Mouse (Mus musculus): Measurements from ENCODE around the gene Gm35549. TPM values are rescaled to one million over a fixed set of nuclear protein-coding genes. Genes with fewer than 3 reads are reported as not detected.

Gm35549 gene
- total RNA-seq, 1 experiment from 2014 or later, result not detected

GRCm38 (mm10) chr9:122836790-122837189, 7.0 kb downstream of the Gm35549 start:
- no peak for ATAC-seq (replicated peaks; ENCODE audit: insufficient number of reproducible peaks, low FRiP score, low TSS enrichment, poor library complexity, severe bottlenecking)

GRCm38 (mm10) chr9:122836126-122836525, 7.7 kb downstream of the Gm35549 start:
- no peak for ATAC-seq (replicated peaks; ENCODE audit: insufficient number of reproducible peaks, low FRiP score, low TSS enrichment, poor library complexity, severe bottlenecking)

- no peak for ATAC-seq (replicated peaks; ENCODE audit: insufficient number of reproducible peaks, low FRiP score, low TSS enrichment, poor library complexity, severe bottlenecking)
These were observed 13.9 kb downstream of the Gm35549 start for GRCm38 (mm10) chr9:122829826-122830380.

- ATAC-seq (replicated peaks; ENCODE audit: insufficient number of reproducible peaks, low FRiP score, low TSS enrichment, poor library complexity, severe bottlenecking), result no peak
These were observed 17.1 kb downstream of the Gm35549 start for GRCm38 (mm10) chr9:122826743-122827142.

GRCm38 (mm10) chr9:122823374-122824017, 20.3 kb downstream of the Gm35549 start:
- no peak for ATAC-seq (replicated peaks; ENCODE audit: insufficient number of reproducible peaks, low FRiP score, low TSS enrichment, poor library complexity, severe bottlenecking)

GRCm38 (mm10) chr9:122815239-122815851, 28.5 kb downstream of the Gm35549 start:
- ATAC-seq (replicated peaks; ENCODE audit: insufficient number of reproducible peaks, low FRiP score, low TSS enrichment, poor library complexity, severe bottlenecking), result no peak

- no peak for ATAC-seq (replicated peaks; ENCODE audit: insufficient number of reproducible peaks, low FRiP score, low TSS enrichment, poor library complexity, severe bottlenecking)
These were observed 29.1 kb downstream of the Gm35549 start for GRCm38 (mm10) chr9:122814775-122815174.

GRCm38 (mm10) chr9:122812386-122812785, 31.4 kb downstream of the Gm35549 start:
- ATAC-seq (replicated peaks; ENCODE audit: insufficient number of reproducible peaks, low FRiP score, low TSS enrichment, poor library complexity, severe bottlenecking), result no peak

- no peak for ATAC-seq (replicated peaks; ENCODE audit: insufficient number of reproducible peaks, low FRiP score, low TSS enrichment, poor library complexity, severe bottlenecking)
These were observed 33.6 kb downstream of the Gm35549 start for GRCm38 (mm10) chr9:122810212-122810611.

GRCm38 (mm10) chr9:122807186-122807585, 36.6 kb downstream of the Gm35549 start:
- ATAC-seq (replicated peaks; ENCODE audit: insufficient number of reproducible peaks, low FRiP score, low TSS enrichment, poor library complexity, severe bottlenecking), result no peak

GRCm38 (mm10) chr9:122805845-122806341, 37.9 kb downstream of the Gm35549 start:
- ATAC-seq (replicated peaks; ENCODE audit: insufficient number of reproducible peaks, low FRiP score, low TSS enrichment, poor library complexity, severe bottlenecking), result no peak

- peak; percentile 92 for ATAC-seq (replicated peaks; ENCODE audit: insufficient number of reproducible peaks, low FRiP score, low TSS enrichment, poor library complexity, severe bottlenecking)
These were observed 38.6 kb downstream of the Gm35549 start, which contains the start of gene Tcaim for GRCm38 (mm10) chr9:122805053-122805844. Gene Tcaim (plus strand): TSS chr9:122805539.

- no peak for ATAC-seq (replicated peaks; ENCODE audit: insufficient number of reproducible peaks, low FRiP score, low TSS enrichment, poor library complexity, severe bottlenecking)
These were observed 57.3 kb downstream of the Gm35549 start for GRCm38 (mm10) chr9:122786534-122786933.

- ATAC-seq (replicated peaks; ENCODE audit: insufficient number of reproducible peaks, low FRiP score, low TSS enrichment, poor library complexity, severe bottlenecking), result peak; percentile 22; the same call in 1 of the 2 replicates
These were observed 58.6 kb downstream of the Gm35549 start for GRCm38 (mm10) chr9:122785231-122785630.

Other genes starting within 250 kb of the Gm35549 start
- not detected in 3 replicates for gene Topaz1, start 96.7 kb downstream of the Gm35549 start, total RNA-seq (2017)
- gene Tcaim, start 38.5 kb downstream of the Gm35549 start, total RNA-seq (2017), result 6.7 to 12.6 TPM (median 7.8 TPM) in 3 replicates
- 75.8 to 125 TPM (median 95.0 TPM) in 3 replicates for gene Zfp445, start 22.0 kb upstream of the Gm35549 start, total RNA-seq (2017)
- gene Zkscan7, start 41.6 kb upstream of the Gm35549 start, total RNA-seq (2017), result 3.0 to 13.1 TPM (median 4.2 TPM) in 3 replicates
- 2.0 to 2.2 TPM (median 2.0 TPM) in 3 replicates for gene Zfp105, start 79.0 kb upstream of the Gm35549 start, total RNA-seq (2017)
- gene 1110059G10Rik, start 107.0 kb upstream of the Gm35549 start, total RNA-seq (2017), result 31.8 to 48.4 TPM (median 37.1 TPM) in 3 replicates
- 7.2 to 11.6 TPM (median 8.7 TPM) in 3 replicates for gene Kif15, start 107.0 kb upstream of the Gm35549 start, total RNA-seq (2017)
- gene Tmem42, start 177.3 kb upstream of the Gm35549 start, total RNA-seq (2017), result 3.2 to 5.0 TPM (median 3.9 TPM) in 3 replicates
- 0.97 to 1.4 TPM in 2 of 3 replicates, not detected in the other for gene Tgm4, start 190.7 kb upstream of the Gm35549 start, total RNA-seq (2017)

Data from monocyte, adult 5-6 weeks (primary cell).